ENCODE assay signal across 10 mouse cellular contexts in genomic region chr8:107448382-107448889, GRCm38 (mm10). TPM values are rescaled to one million over a fixed set of nuclear protein-coding genes. Genes with fewer than 3 reads are reported as not detected.
A peak's percentile ranks its signal among the peaks of the same experiment; 100 is the strongest.
DNase-seq lines count a peak whose midpoint lies in the region; ATAC-seq and TF ChIP-seq lines count a peak whose summit lies in the region.
"Had no signal": no experiment of that assay in that cellular context is flagged by ENCODE, and none has a peak within 500 bp of the region (broad histone marks: within the 10 kb centered on the region; RNA-seq: fewer than 3 reads in every experiment).

No protein-coding gene starts in this region.

- H3K4me2 ChIP-seq in lung, embryonic 14.5 days, result no peak overlapping the region
- no peak overlapping the region for H3K4me2 ChIP-seq in limb, embryonic 12.5 days

- H3K9ac ChIP-seq in lung, embryonic 14.5 days, result no peak overlapping the region
- H3K9ac ChIP-seq in limb, embryonic 12.5 days (replicated peaks), result no peak overlapping the region

- peak overlapping the region; percentile 42; the same call in 1 of the 2 replicates for H3K27ac ChIP-seq in lung, embryonic 14.5 days (ENCODE audit: low read depth)
- H3K27ac ChIP-seq in limb, embryonic 12.5 days, result peak overlapping the region; percentile 25; the same call in 1 of the 2 replicates

- H3K4me3 ChIP-seq in lung, embryonic 14.5 days (ENCODE audit: low read depth, low read length), result no peak overlapping the region
- no peak overlapping the region for H3K4me3 ChIP-seq in limb, embryonic 12.5 days (replicated peaks)

- peaks cover 9% of the 10 kb centered on the region; the same call in 1 of the 2 replicates for H3K36me3 ChIP-seq in lung, embryonic 14.5 days (ENCODE audit: insufficient read depth)
- peaks cover 12% of the 10 kb centered on the region for H3K36me3 ChIP-seq in limb, embryonic 12.5 days

- H3K27me3 ChIP-seq in lung, embryonic 14.5 days (ENCODE audit: insufficient read depth, low read length), result no peaks in the 10 kb centered on the region
- H3K27me3 ChIP-seq in limb, embryonic 12.5 days, result no peaks in the 10 kb centered on the region

- H3K4me1 ChIP-seq in lung, embryonic 14.5 days (ENCODE audit: insufficient read depth), result 0 out of 2 replicates have a peak, but pooled peaks cover 4% of the 10 kb centered on the region
- peaks cover 17% of the 10 kb centered on the region for H3K4me1 ChIP-seq in limb, embryonic 12.5 days (replicated peaks)

- no peak for ATAC-seq in lung, embryonic 14.5 days (ENCODE audit: insufficient read depth)
- peak; percentile 43 for ATAC-seq in activated CD4-positive, CD25-positive, alpha-beta regulatory T cell, adult 4 months
- no peak for ATAC-seq in limb, embryonic 12.5 days (ENCODE audit: insufficient number of reproducible peaks, insufficient read depth, low FRiP score, low TSS enrichment, low read depth)
- ATAC-seq in megakaryocyte progenitor cell, adult 5-6 weeks (replicated peaks; ENCODE audit: poor library complexity), result peak; percentile 45; the same call in 1 of the 2 replicates

- WGBS in lung, embryonic 14.5 days, result 68% methylated on average over 4 of the region's 4 CpGs
- WGBS in limb, embryonic 12.5 days, result 78% methylated on average over 4 of the region's 4 CpGs

- no peaks in the 10 kb centered on the region for H3K9me3 ChIP-seq in lung, embryonic 14.5 days (ENCODE audit: low read depth, low read length)
- H3K9me3 ChIP-seq in limb, embryonic 12.5 days, result no peaks in the 10 kb centered on the region

- DNase-seq in lung, embryonic 14.5 days, result no peak
- DNase-seq in lung, postnatal 10 days, result no peak
- no peak for DNase-seq in frontal cortex, postnatal 25 days (ENCODE audit: low spot score in 2 of 2)
- DNase-seq in neural tube, embryonic 10.5 days (ENCODE audit: extremely low spot score, low spot score), result no peak
- DNase-seq: cerebellum, adult 9-10 months; left cerebral cortex, postnatal 4 days; lung, postnatal 4 days had no signal

- TF ChIP-seq CTCF in lung, embryonic 14.5 days (IDR thresholded peaks at IDR 0.05; ENCODE audit: low read depth), result no peak

RNA-seq across cellular contexts. Expression of gene Wwp2, which starts 12.3 kb away (rescaled TPM):
- 47.7 and 48.2 TPM in 2 replicates for polyA plus RNA-seq in lung, embryonic 14.5 days (2014; fragmentation: Nextera tagmentation; extraction: Ambion mirVana)
- 100 to 1,000 TPM in 1 of 2 experiments, 10 to 100 TPM in 1; 82.0 to 116 TPM for polyA plus RNA-seq in activated CD4-positive, CD25-positive, alpha-beta regulatory T cell, adult 4 months (2017; shearing (Covaris generic))
- polyA plus RNA-seq in limb, embryonic 12.5 days (2016; fragmentation: Nextera tagmentation; extraction: Ambion mirVana), result 277 and 286 TPM in 2 replicates
- total RNA-seq in megakaryocyte progenitor cell, adult 5-6 weeks (2015), result 31.8 and 41.3 TPM in 2 replicates
- 52.3 and 54.7 TPM in 2 replicates for total RNA-seq in megakaryocyte progenitor cell, adult 5-6 weeks (2017)

RNA-seq across cellular contexts. Expression of gene Nob1, which starts 23.6 kb away (rescaled TPM):
- 73.9 and 82.0 TPM in 2 replicates for polyA plus RNA-seq in lung, embryonic 14.5 days (2014; fragmentation: Nextera tagmentation; extraction: Ambion mirVana)
- 10 to 100 TPM; 56.2 to 62.4 TPM for polyA plus RNA-seq in activated CD4-positive, CD25-positive, alpha-beta regulatory T cell, adult 4 months (2017; shearing (Covaris generic))
- 102 and 103 TPM in 2 replicates for polyA plus RNA-seq in limb, embryonic 12.5 days (2016; fragmentation: Nextera tagmentation; extraction: Ambion mirVana)
- total RNA-seq in megakaryocyte progenitor cell, adult 5-6 weeks (2015), result 56.4 and 57.4 TPM in 2 replicates
- total RNA-seq in megakaryocyte progenitor cell, adult 5-6 weeks (2017), result 35.8 and 36.5 TPM in 2 replicates

RNA-seq across cellular contexts. Expression of gene Nqo1, which starts 45.4 kb away (rescaled TPM):
- polyA plus RNA-seq in lung, embryonic 14.5 days (2014; fragmentation: Nextera tagmentation; extraction: Ambion mirVana), result 10.9 TPM in 2 replicates
- polyA plus RNA-seq in activated CD4-positive, CD25-positive, alpha-beta regulatory T cell, adult 4 months (2017; shearing (Covaris generic)), result 1 to 10 TPM; 2.1 to 4.2 TPM
- 16.7 and 19.6 TPM in 2 replicates for polyA plus RNA-seq in limb, embryonic 12.5 days (2016; fragmentation: Nextera tagmentation; extraction: Ambion mirVana)
- total RNA-seq in megakaryocyte progenitor cell, adult 5-6 weeks (2015), result 4.0 and 5.4 TPM in 2 replicates
- 2.8 and 3.5 TPM in 2 replicates for total RNA-seq in megakaryocyte progenitor cell, adult 5-6 weeks (2017)

Comparison
In these comparisons a context has a peak if more than half of its experiments do, and no peak if none do; other contexts are left out.
1. ATAC-seq: peak in activated CD4-positive, CD25-positive, alpha-beta regulatory T cell, adult 4 months (single experiment) and megakaryocyte progenitor cell, adult 5-6 weeks (single experiment); none in lung, embryonic 14.5 days (single experiment) and limb, embryonic 12.5 days (single experiment).